Mouse (Mus musculus): Measurements from ENCODE around the gene Zbtb16.

Zbtb16 gene

DNA sequence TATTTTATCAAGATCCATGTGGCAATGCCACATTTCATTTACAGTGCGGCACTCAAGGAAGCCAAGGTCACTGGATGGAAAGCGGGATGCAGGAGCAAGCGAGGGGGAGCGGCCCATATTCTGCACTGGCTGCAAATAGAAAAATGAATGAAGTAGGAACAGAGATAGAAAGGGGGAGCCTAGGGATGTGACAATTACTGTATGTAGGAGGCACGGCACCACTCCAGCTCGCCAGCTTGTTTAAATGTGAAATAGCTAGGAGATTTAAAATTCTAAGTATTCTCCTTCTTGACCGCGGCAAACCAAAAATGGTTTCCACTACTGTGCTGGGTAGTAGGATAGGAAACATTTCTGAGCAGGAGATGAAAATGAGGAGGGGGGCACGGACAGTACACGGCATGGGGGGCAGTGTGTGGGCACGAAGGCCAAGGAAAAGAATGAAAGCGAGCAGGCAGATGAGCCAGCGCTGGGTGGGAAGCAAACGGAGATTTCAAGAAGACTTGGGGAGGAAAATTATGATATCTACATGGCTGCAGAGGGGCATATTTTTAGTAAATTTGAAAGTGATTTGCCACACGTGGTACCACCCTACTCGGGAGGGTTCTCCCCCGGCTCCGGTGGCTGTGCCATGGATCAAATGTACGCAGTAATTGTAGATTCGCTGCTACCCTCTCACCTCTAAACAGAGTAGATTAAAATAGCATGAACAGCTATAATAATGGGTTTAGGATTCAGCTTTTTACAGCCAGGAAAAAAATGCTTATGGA lies 68.2 kb downstream of the Zbtb16 start:
- DNase-seq (ENCODE audit: low spot score), result no peak

DNA sequence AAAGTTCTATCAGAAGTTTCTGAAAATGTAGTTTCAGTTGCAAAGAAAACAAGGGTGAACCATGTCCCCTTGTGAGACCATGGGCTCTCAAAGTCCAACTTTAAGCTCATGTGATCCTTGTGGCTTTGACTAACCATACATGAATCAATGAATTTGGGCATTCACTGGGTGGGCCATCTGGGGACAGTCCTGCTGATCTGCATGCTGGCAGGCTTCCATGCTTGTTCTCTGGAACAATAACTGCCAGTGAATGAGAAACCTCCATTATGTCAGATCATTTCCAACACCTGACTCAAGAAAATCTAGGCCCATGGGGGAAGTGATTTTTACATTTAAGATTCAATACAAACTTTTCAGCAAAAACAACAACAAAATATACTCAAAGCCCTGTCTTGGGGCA lies 70.1 kb downstream of the Zbtb16 start:
- DNase-seq (ENCODE audit: low spot score), result no peak

DNA sequence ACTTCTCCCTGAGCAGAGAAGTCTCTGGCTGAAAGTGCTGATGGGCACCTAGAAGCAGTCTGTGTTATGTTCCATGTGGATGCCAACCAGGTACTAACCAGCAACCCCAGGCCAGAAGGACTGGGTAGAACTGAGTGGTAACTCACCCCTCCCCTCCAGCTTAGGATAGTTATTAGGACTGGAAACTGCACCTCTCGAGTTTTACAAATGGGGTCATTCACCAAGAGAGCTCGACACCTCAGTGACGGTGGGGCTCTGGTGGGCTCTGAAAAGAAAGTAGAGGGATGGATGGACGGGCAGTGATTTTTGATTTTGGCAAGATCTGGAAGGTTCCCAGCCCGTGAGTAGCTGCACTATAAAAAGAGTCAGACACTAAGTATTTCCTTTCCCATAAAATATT lies 71.7 kb downstream of the Zbtb16 start:
- DNase-seq (ENCODE audit: low spot score), result no peak

DNA sequence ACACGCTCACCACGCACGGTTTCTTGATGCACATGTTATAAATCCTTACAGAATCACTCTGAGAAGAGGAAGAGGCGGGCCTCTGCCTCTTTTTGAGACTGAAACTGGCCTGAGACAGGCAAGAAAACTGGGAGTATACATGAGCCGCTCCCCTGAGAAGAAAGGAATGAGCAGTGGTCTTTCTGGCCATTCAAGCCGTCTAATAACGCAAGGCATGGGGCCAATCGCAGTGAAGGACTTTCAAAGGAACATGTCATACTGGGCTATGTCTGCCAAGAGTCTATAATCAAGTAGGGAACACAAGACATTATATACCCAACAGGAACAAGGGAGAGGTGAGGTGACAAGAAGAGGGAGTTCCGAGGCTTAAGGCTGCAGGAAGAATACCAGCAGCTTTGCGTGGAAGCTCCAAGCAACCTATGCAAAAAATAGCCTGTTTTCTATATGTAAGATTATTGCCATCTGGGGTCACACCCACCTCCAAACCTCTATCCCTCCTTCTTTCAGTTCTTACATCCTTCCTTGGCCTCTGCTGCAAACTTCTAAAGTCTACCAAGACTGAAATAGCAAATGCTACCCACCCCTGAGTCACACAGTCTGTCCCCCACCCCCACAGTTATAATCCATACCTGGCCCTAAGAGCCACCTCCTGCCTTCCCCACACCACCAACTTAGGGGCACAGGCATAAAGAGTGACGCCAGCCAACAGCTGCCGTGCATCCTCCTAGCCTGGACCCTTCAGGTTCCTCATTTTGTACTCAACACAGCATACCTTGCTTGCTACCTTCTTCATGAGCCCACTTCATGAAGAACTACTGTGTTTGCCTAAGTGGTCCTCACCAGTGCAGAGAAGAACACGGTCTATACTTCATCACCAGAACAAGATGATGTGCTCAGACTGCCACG lies 74.0 kb downstream of the Zbtb16 start:
- no peak for DNase-seq (ENCODE audit: low spot score)

DNA sequence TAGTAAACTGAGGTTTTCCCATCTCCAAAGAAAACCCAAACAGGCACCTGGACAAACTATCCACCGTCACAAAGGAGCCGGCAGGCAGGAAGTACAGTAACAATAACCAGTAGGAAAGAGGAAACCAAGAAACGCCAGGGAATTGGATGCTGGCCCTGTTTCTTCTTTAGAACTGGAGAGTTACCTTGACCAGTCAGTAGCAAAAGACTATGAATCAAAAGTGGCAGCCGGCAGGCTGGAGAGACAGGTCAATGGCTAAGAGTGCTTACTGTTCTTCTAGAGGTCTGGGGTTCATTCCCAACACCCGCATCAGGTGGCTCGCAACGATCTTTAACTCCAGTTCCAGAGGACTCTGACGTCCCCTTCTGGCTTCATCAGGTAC lies 74.9 kb downstream of the Zbtb16 start:
- DNase-seq (ENCODE audit: low spot score), result no peak

DNA sequence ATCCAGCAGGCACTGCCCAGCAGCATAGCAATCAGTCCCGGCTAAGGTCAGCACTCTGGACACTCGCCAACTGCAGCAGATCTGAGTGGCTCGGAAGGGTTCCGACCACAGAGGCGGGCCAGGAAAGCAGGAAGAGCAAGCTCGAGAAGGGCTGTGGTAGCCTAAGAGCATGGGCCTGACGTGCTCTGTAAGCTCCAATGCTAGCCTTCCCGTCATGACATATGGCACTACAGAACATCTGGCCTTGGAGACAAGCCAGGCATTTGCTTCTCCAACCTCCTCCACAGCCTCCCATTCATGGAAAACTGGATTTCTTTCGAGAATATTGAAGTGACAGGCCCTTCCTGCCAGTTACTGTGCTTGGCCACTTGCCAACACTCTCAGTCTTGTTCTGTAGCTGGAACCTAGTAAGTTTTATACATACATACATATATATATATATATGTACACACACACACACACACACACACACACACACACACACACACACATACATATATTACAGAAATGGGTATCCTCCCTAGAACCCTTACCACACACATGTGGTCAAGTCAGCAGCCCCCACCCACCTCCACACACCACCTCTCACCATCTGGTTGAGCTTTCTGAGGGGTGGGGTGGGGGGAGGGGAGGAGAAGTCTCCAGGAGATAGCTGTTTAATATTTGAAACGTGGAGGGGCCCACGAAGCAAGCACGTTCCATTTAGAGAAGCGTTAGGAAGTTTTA lies 75.4 kb downstream of the Zbtb16 start:
- peak; percentile 40 for DNase-seq (ENCODE audit: low spot score)

DNA sequence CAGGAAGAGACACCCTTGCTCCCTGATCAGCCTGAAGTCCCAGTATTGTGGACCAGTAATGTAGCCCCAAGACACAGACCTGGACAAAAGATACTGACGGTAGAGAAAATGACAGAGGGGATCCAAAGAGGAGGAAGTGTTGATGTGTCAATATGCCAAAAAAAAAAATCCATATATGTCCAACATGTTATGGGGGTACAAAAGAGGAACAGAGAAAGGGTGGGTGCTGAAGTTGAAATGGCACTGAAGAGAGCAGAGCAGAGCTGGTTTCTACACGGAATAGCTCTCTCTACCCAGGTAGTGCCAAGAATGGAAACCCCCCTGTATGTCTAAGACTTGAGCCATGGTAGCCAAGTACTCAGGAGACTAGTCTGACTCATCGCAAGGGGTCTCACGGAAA lies 76.9 kb downstream of the Zbtb16 start:
- no peak for DNase-seq (ENCODE audit: low spot score)

DNA sequence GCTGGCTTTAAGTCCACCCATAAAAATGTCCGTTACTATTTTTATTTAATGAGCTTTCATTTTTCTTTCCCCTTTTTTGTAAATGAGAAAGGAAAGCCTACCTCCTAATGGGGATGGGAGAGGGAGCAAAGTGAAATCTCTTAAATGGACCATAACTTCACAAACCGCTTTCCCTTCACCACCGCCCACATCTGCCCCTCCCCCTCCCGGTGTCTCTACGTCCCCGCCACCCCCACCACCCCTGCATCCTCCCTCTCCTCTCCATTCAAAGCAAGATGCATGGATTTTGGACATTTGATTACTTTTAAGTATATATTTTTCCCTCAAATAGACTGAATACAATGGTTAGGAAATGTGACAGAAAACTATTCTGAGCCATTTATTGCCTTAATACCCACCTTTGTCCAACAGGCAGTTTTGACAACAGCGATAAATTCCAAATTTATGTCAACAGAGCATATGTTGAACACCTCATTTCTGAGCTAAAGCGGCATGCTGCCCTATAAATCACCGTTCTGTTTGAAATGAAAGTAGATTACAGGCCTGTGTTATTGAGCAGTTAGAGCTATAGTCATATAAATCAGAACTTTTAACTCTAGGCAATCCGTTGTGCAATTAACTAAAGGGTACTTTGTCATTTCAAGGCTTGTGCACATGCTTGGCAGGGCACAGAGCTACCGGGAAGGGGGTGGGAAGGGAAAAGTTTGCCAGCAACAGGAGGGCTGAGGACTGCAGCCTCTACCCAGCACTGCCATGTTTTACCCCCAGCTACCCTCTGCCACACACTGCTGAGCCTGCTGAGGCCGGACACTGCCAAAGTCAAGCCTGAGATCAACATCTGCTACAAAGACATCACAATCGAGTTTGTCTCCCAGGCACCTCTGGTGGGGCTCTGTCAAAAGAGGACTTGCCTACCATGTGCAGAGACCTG lies 78.1 kb downstream of the Zbtb16 start:
- no peak for DNase-seq (ENCODE audit: low spot score)

DNA sequence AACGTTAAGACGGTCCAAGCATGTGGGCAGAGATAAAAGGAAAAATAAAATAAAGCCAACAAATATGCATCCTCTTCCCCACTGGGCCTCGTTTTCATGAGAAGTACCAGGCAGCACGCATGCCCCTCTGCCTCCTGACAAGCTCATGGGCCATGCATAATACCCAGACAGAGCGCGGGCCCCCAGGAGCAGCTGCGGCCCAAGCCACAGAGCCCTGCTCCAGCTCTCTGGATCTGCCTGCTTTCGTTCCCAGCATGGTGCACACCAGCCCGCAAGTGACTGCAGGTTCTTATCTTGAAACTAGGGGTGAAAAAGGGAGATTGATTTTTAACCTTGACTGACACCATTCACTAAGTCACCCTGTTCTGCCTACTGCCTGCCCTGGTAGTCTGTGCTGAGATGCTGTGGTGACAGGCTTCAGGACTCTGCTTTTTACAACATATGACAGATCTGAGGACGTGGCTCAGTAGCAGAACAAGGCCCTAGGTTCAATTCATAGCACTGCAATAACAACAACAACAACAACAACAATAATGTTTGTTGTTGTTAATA lies 79.7 kb downstream of the Zbtb16 start:
- no peak for DNase-seq (ENCODE audit: low spot score)

DNA sequence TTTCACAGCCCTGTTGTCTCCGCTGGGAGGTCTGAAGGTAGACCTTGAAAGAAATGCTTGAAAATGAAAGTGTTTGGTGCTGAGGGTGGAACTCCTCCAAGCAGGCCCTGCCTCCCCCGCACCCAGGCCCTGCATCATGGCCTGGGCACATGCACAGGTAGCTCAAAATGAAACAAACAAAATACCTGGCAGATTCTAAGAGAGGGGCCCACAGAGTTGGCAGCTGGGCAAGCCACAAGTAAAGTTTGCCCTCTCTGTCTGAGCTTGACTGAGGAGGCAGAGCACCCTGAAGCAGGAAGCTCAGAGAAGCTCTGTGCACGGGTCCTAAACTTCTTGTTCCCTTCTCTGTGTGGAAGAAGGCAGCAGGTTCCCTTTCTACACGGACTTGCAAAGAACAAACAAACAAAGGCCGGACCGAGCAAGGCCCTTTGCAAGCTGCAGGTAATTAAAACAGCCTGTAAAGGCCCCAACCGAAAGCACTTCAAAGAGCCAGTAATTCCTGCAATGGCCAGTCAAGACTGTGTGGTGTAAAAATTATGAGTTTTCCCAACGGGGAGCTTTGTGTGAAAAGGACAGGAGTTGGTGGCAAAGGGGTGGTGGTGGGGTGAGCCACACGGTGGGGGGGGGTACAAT lies 80.5 kb downstream of the Zbtb16 start:
- no peak for DNase-seq (ENCODE audit: low spot score)

DNA sequence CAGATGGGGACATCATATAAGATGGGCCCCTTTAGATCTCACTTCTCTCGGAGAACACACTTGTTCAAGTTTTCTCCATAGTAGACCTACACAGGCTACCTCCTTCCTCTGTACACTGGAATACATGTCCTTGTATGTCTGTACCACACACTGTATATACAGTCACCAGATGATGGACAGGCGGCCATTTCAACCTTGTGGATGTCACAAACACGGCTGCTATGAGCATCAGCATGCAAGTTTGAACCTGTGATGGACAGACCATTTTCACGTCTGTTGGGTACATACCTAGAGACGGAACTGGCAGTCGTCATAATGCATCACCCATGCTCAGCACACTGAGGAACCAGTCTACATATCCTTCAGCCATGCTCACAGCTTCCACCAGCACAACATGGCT lies 81.6 kb downstream of the Zbtb16 start:
- DNase-seq (ENCODE audit: low spot score), result no peak

DNA sequence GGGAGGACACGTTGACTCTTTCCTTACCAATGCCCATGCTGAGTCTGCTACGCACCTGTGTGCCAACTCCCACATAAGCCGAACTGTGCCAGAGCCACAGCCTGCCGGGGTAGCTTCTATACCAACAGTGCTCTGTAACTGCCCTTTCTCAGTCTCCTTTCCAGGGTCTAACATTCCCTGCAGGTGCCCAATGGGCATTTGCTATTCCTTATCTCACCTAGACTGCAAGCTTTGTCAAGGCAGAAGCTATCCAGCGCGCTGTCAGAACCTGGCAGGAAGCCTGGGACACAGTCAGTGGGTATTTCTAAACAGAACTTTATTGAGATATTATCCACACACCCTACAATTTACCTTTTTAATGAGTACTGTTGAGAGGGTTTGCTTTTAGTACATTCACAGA lies 82.1 kb downstream of the Zbtb16 start:
- no peak for DNase-seq (ENCODE audit: low spot score)

DNA sequence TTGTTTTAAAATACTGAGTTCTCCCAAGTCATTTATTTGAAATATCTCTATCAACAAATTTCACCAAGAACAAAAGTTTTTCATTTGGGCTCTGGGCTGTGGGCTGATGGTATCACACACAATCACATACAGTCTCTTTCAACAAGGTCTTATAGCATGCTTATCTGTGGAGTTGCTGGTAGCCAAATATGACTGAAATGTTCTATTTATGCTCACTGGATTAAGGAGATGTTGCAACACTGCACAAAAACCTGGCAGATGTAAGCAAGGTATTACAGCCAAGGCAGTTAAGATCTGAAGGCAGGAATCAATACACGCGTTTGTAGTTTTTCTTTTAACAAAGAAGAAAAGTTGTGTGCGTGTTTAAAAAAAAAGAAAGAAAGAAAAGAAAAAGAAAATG lies 84.1 kb downstream of the Zbtb16 start:
- DNase-seq (ENCODE audit: low spot score), result no peak

DNA sequence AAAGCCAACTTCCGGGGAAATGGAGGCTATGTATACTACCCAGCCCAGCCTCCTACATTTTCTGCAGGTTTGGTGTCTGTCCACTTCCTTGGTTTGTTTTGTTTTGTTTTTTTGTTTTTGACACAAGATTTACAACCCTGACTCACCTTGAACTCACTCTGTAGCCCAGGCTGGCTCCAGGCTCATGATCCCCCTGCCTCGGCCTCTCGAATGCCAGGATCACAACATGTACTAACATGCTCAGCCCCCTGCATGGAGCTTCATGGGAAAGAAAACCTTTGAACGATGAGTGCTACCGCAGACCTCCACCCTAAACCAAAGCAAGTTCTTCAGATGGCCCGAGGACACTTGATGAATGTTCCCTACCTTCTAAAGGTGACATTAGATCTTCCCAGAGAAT lies 86.4 kb downstream of the Zbtb16 start:
- no peak for DNase-seq (ENCODE audit: low spot score)

DNA sequence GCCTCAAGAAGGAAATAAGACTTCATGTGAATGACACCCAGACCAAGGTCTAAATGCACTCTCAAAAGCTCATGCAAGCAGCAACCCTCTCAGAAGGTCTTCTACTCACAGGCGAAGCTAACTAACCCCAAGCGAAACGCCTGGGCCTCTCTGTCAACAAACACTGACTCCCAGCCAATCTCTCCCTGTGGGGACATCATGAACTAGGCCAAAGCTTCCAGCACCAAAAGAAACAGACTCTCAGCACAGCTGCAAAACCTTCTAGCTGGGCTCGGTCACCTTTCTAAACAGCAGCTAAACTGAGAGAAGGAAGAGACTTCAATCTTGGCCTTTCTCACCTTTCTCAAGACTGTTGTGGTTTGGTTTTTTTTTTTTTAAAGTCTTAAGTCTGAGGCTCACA lies 86.9 kb downstream of the Zbtb16 start:
- peak; percentile 48 for DNase-seq (ENCODE audit: low spot score)

DNA sequence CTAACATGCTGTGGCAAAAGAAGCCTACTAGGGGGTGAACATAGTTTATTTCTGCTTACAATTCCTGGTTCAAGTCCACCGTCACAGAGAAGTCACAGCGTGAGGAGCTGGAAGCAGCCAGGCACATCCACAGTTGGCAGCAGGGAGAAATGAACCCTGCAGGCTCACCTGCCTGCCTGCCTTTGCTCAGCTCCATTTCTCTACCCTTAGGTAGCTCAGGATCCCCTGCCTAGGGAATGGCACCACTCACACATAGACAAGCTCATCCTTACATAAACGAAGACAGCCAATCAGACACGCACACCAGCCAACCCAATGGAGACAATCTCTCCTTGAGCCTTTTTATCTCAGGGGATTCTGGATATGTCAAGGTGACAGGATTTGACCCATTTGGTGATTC lies 87.3 kb downstream of the Zbtb16 start:
- DNase-seq (ENCODE audit: low spot score), result no peak

DNA sequence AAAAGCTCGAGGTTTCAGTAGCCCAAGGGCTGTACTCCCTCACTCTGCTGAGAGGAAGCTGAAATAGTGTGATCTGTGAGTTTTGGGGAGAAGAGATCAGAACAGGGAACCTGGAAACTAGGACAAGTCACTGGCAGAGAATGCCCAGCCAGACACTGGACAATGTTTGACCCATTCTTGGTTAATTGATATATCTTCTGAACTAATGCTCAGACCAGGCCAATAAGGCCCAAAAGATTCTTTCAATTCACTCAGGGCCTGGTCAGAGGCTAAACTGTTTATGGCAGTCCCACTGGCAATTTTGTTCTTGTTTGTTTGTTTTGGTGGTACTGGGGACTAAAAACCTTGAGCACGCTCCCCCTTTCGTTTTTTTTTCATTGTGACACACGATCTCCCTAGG lies 87.8 kb downstream of the Zbtb16 start:
- no peak for DNase-seq (ENCODE audit: low spot score)

DNA sequence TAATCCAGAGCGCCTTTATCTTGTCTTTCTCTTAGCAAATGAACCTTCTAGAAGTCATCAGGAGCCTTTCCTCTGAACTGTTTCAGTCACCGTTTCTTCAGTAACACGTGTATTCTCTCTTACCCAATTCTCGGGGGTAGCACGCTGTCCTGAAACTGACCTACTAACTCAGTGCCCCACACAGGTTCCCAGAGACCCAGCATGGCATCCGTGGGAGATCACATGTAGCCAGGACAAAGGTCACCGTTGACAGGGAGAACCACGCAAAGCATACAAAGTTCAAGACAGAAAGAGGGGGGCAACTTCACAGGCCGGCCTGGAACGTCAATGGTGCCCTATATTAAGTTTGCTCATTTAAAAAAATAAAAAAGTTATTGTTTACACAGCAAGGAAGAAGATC lies 89.5 kb downstream of the Zbtb16 start:
- no peak for DNase-seq (ENCODE audit: low spot score)

DNA sequence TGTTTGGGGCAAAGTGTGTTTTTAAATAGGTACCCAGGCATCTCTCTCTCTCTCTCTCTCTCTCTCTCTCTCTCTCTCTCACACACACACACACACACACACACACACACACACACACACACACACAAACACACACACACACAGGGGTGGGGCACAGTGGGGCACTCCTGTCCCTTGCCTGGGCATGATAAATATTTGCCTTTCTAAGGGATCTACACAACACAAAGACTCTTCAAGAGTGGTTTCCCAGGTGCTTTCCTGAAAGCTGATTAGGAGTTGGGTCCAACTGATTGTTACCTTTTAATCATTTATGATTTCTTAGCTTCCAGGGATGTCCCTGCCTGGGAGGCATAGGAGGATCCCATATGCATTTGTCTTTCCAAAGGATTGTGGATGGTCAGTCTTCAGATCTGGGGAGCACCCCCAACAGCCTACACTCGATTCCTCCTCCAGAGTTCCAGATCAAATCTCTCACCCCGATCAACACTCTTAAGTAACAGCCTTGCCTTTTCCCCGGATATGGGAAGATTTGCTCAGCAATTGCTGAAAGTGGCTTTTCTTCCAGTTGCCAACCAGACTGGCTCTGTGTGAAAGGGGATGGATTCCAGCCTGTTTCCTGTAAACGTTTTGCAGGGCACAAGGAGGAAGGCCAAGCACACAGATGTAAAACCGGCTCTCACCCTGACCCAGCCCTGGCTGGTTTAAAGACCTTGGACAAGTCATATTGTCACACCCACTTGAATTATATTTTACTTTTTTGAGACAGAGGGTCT lies 90.5 kb downstream of the Zbtb16 start:
- no peak for DNase-seq (ENCODE audit: low spot score)

DNA sequence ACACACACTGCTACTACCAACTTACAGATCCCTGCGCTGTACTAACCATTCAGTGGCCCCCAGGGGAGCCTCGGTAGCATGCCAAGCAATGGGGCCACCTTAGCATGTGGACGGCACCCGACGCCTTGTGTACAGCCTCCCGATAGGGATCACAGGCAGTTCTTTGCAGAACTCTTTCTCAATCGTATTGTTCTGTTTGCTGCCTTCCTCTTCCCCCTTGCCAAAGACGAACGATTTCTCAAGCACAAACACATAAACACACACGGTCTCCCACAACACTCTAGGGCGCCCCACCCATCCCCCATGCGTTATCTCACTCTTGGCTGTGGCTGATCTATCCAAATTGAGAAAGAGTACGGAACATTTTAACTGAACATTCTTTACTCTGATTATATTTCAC lies 91.1 kb downstream of the Zbtb16 start:
- peak; percentile 71 for DNase-seq (ENCODE audit: low spot score)
